Mouse (Mus musculus) adipocyte (in vitro differentiated cells): Measurements from ENCODE around the gene Gm20458.

Experiments used
- DNase-seq: peaks from one replicate; pipeline ENCODE4 v3.0.0-alpha.2; 2016; ENCODE audit warnings: low spot score

The Gm20458 gene

DNA sequence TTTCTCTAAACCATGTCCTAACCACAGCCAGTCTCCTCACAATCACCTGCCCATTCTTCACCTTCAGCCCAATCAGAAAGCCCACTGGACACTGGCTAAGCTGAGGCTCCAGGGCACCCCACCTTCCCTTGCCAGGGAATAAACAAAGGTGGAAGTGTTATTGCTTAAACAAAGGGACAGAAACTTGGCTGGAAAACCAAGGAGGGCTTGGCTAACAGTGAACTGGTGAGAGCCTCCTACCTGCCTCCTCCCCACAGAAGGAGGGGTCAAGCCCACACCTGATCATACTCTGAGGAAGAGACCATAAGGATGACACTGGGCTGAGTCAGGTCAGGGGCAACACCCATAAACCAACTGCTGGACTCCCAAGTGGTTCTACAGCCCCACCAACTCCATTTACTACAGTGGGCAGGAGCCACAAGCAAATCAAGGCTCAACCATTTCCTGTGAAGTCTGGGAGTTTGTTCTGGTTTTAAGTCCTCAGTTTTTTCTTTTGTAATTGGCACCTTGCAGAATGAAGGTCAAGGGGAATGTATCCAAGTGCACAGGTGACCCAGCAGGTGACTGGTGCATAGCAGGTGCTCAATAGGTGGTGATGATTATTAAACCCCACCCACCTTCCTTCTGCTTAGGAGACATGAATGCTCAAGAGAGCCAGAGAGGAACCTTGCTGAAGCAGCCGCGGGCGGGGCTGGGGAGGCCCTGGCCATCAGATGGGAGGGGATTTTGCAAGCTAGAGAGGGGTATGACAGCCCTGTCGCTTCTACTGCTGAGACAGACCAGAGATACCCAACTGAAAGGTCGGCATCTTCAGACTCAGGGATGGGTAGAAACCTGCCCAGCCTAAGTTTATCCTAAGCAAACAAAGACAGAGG, 25.3 kb upstream of the Gm20458 start:
- no peak for DNase-seq

- no peak for DNase-seq
Observed at GRCm38 (mm10) chr2:164436215-164436913, 24.4 kb upstream of the Gm20458 start.

- peak; percentile 48 for DNase-seq
Observed at GRCm38 (mm10) chr2:164436961-164437360, 23.8 kb upstream of the Gm20458 start.

DNA sequence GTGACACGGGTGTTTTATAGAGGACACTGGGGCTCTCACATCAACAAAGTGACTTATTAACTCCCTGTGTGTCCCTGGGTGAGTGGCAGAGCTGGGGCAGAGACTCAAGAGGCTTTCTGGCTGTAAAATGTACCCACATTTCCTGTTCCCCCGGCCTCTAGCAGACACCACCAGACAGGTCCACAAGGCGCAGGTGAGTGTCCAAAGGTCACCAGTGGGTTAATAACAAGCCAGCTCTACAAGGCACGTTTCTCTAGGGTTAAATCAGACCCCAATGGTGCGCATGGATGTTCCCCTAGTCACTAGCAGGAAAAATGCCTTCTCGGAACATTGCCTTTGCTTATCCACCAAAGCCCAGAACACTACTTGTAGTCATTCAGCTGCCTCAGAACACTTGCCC, 23.1 kb upstream of the Gm20458 start:
- no peak for DNase-seq

DNA sequence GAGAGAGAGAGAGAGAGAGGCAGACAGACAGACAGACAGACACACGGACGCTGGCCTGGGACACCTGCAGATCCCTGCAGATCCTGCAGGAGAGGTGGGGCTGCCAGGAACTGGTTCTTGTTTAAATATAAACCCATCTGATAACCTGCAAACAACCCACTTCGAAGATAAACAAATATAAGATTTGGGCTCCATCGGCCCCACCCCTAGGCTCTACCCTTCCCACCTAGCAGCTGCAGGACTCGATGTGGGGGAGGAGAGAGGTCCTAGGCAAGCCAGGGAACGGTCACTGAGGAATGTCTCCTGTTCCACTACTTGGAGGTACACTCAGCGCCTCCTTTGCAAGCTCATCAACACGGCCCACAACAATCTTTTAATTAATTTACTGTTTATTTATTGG, 22.5 kb upstream of the Gm20458 start:
- DNase-seq: no peak

DNA sequence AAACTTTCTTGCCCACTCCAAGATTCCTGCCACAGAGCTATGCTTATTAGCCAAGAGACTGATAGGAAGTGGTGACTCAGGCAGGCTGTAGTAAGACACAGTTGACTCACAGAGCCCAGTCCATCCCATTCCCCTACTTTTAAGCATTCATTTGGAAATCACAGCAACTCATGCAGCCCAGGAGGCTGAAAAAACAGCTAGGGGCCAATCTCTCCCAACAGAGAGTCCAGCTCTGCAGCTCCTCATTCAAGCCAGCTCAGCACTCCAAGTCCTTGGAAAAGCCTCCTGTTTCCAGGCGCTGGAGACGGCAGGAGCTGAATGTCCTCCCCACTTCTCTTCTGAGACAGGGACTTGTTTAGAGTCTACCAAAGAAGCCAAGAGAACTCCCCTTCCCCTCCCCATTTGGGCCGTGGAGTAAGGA, 21.8 kb upstream of the Gm20458 start:
- DNase-seq: peak; percentile 63

DNA sequence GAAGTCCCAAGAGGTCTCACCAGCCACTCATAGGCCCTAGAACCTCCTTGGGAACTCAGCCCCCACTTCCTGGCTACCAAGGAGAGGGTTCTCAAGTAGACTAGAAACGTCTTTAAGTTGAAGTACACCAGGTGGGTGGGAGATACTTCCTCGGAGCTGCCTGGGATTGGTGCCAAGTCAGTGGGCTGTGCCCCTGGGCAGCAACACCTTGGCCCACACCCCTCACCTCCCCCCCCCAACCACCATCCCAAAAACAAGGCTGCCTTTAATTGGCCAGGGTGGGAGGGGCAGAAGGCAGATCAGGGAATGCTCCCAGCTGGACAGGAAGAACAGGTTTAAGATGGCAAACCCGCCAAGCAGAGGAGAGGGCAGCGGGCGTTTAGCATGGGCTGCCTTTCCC, 20.5 kb upstream of the Gm20458 start:
- no peak for DNase-seq

GRCm38 (mm10) chr2:164441155-164441554, 19.6 kb upstream of the Gm20458 start:
- DNase-seq: no peak

GRCm38 (mm10) chr2:164441731-164442130, 19.0 kb upstream of the Gm20458 start:
- peak; percentile 21 for DNase-seq

GRCm38 (mm10) chr2:164442315-164443050, 18.3 kb upstream of the Gm20458 start:
- DNase-seq: peak; percentile 71

- DNase-seq: peak; percentile 81
Observed at GRCm38 (mm10) chr2:164443051-164443437, 17.7 kb upstream of the Gm20458 start.

DNA sequence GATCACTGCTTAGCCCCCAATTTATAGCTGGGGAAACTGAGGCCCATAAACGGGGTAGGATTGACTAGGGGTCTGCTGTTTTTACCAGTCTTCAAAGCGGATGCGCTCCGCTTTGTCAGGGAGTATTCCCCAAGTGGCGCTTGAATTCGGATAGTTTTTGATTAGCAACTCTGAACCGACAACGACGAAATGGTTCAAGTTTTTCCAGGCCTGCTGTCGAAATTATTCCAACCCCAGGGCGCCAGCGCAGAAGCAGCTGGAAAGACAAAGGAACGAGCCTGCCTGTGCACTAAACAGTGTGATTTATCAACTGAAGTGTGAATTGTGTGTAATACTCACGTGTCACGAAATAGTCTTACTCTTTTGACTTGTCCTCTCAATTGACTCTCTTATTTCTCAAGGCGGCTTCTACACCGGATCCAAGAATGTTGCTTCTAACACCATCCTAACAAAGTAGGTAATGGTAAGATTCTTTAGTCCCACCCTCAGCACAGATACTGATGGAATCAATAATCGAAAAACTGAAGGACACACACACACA, 17.2 kb upstream of the Gm20458 start, which contains the start of gene Sdc4:
Sdc4 (minus strand) TSS at position 428 of the 541 bp plus-strand sequence.
- DNase-seq: no peak

- no peak for DNase-seq
Observed at GRCm38 (mm10) chr2:164444701-164445100, 16.1 kb upstream of the Gm20458 start.

- no peak for DNase-seq
Observed at GRCm38 (mm10) chr2:164445399-164446085, 15.2 kb upstream of the Gm20458 start.

DNA sequence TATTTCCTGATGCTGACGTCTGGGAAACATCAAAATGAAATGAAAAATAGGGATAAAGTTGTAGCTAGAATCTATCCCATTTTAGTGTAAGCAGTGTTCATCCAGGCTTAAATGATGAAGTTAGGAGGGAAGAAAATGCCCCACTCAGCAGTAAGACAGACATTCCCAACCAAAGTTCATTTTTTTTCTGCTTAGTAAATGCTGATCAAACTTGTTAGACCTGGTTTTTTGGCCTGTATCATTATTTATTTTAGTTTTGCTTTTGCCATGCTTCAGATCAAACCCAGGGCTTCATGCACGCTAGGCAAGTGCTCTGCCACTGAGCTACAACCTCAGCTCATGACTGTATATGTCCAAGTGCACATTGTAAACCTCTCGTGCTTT, 14.7 kb upstream of the Gm20458 start:
- DNase-seq: no peak

GRCm38 (mm10) chr2:164448140-164448539, 12.6 kb upstream of the Gm20458 start:
- DNase-seq: no peak

DNA sequence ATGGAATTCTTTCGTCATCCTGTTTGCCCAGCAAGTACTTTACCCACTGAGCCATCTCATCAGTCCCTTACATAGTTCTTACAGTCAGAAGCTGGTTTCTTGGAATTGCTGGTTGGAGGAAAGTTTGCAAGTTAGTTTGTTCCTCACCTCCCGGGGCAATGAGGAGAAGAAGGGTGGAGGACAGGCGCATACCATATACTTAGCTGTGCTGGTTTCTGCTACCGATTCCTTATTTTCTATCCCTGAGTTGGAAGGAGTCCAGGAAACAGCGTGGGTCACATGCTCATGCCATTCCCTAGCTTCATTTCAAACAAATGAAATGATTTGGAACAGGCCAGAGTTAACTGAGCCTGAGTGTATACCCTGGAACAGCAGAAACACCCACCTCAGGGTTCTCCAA, 11.8 kb upstream of the Gm20458 start:
- DNase-seq: no peak

DNA sequence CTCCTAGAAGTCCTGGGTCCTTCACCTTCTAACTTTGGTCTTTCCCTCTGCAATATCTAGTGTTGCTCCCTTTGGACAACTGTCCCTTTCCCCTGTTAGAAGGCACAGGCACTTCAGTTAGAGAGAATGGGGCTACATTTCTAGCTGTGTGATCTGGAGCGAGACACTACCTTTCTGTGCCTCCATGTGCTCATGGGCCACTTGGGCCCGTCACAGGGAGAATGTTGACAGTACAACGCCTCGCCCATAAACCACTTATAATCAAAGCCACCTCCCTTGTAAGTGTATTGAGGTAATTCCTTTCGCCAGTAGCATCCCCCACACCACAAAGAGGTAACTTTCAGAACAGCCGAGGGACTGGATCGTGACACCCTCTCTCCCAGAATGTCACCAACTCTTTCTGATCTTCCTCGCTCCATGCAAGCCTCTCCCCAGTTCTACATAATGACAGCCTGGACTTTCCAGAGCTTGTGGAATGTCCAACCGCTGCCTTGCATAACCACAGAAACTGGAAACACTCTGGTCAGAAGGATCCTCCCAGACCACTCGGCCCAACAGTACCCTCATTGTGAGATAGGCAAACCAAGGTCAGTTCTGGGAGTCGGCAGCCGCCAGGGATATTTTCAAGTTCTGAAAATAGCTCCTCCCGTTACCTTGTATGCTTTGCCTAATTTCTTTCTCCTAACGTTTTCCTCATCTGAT, 11.3 kb upstream of the Gm20458 start:
- DNase-seq: no peak

GRCm38 (mm10) chr2:164452000-164452676, 8.6 kb upstream of the Gm20458 start:
- DNase-seq: no peak

DNA sequence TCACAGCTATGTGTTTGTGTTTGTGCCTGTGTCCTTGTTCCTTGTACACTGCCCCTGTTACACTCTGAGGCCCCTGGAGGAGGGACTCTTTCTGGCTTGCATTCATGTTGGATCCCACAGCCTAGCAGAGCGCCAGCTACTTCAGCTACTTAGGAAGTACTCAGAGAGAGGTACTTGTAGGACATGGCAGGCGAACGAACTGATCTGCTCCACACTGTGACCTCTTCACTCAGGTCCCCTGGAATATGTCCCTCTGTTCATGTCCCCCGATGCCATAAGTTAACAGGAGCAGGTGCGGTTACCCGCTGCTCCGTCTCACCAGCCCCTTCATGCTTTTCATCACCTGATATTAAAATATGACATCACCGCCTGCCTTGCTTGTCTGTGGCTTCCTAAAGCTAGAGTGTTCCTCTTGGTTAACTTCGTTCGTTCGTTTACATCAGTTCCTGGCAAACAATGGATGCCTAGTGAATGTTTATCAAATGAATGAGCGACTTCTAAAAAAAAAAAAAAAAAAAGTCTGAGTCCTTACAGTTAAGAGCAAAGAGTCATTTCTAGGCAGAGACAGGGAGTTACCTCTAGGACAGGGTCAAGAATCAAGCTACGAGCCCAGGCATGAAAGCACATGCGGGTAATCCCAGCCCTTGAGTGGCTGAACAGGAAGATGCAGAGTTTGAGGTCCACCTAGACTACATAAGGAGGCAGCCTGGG, 7.6 kb upstream of the Gm20458 start:
- DNase-seq: no peak
